Mouse (Mus musculus): ENCODE data around the gene Gm16368. TPM values are rescaled to one million over a fixed set of nuclear protein-coding genes. Genes with fewer than 3 reads are reported as not detected.

Gm16368 gene
- total RNA-seq (2023): not detected

GRCm38 (mm10) chr12:88083397-88083796 is at the start of gene Gm16368:
Gene Gm16368, plus strand, starts transcription at chr12:88083697.

Other genes starting within 250 kb of the Gm16368 start
- not detected for gene Gm2001, start 241.4 kb upstream of the Gm16368 start, total RNA-seq (2023)
- not detected for gene Gm2016, start 209.6 kb upstream of the Gm16368 start, total RNA-seq (2023)
- not detected for gene Gm2022, start 188.3 kb upstream of the Gm16368 start, total RNA-seq (2023)
- not detected for gene Gm2035, start 163.8 kb upstream of the Gm16368 start, total RNA-seq (2023)
- not detected for gene Gm2042, start 129.6 kb upstream of the Gm16368 start, total RNA-seq (2023)
- gene Gm2075, start 71.8 kb upstream of the Gm16368 start, total RNA-seq (2023): not detected
- gene Gm6803, start 64.9 kb upstream of the Gm16368 start, total RNA-seq (2023): not detected
- gene Gm2056, start 56.7 kb upstream of the Gm16368 start, total RNA-seq (2023): not detected
- gene Gm10436, start 98.4 kb downstream of the Gm16368 start, total RNA-seq (2023): not detected
- not detected for gene Gm8332, start 166.4 kb downstream of the Gm16368 start, total RNA-seq (2023)
- not detected for gene Gm5662, start 190.8 kb downstream of the Gm16368 start, total RNA-seq (2023)
- gene Gm5039, start 240.3 kb downstream of the Gm16368 start, total RNA-seq (2023): not detected

Data from neutrophil, adult 83 days (primary cell).